Mouse (Mus musculus) lung, embryonic 15.5 days (tissue): ENCODE data around the gene Wwc1. TPM values are rescaled to one million over a fixed set of nuclear protein-coding genes. Genes with fewer than 3 reads are reported as not detected.

ENCODE experiments used
- ATAC-seq: fragments of 200-750 bp; cut with Nextera tagmentation; 2 replicates; pipeline ENCODE4 v1.8.0; 2017; ENCODE audit warnings: moderate number of reproducible peaks, borderline replicate concordance; ENCODE audit not compliant: low FRiP score, low TSS enrichment; ENCODE audit errors: extremely low read depth
- H3K27ac ChIP-seq: fragments of 300-500 bp; sonication (generic); 2 replicates; pipeline ENCODE4 v1.5.1; 2015; ENCODE audit warnings: moderate library complexity, mild to moderate bottlenecking, inconsistent platforms
- H3K27me3 ChIP-seq: fragments of 300-500 bp; sonication (generic); 2 replicates; pipeline ENCODE4 v1.6.1; 2015; ENCODE audit warnings: inconsistent platforms
- H3K36me3 ChIP-seq: fragments of 300-500 bp; sonication (generic); 2 replicates; pipeline ENCODE4 v1.6.1; 2015; ENCODE audit warnings: inconsistent platforms
- H3K4me1 ChIP-seq: fragments of 300-500 bp; sonication (generic); 2 replicates; pipeline ENCODE4 v1.6.1; 2015; ENCODE audit warnings: inconsistent platforms
- H3K4me2 ChIP-seq: fragments of 300-500 bp; sonication (generic); 2 replicates; pipeline ENCODE4 v1.6.1; 2015; ENCODE audit warnings: inconsistent platforms, mild to moderate bottlenecking, moderate library complexity
- H3K4me3 ChIP-seq: fragments of 300-500 bp; sonication (generic); 2 replicates; pipeline ENCODE4 v1.5.1; 2015; ENCODE audit warnings: mild to moderate bottlenecking, inconsistent platforms
- H3K9ac ChIP-seq: fragments of 300-500 bp; sonication (generic); 2 replicates; pipeline ENCODE4 v1.6.1; 2015; ENCODE audit warnings: inconsistent platforms
- H3K9me3 ChIP-seq: fragments of 300-500 bp; sonication (generic); 2 replicates; pipeline ENCODE4 v1.6.1; 2016; ENCODE audit warnings: inconsistent platforms
- WGBS: fragments of 180-500 bp; shearing (Covaris S2); methylation state at CpG from one replicate; pipeline ENCODE4 v1.1.7; 2015; 5-methylcytosine and 5-hydroxymethylcytosine counted together
- polyA plus RNA-seq: library from polyadenylated mRNA; unstranded; fragments of >200 nt; fragmentation: Nextera tagmentation; extraction: Ambion mirVana; gene quantifications from 2 replicates; pipeline ENCODE4 v1.2.1, GENCODE M21; 2015

Wwc1 gene
- 16.2 and 16.7 TPM in 2 replicates for polyA plus RNA-seq

DNA sequence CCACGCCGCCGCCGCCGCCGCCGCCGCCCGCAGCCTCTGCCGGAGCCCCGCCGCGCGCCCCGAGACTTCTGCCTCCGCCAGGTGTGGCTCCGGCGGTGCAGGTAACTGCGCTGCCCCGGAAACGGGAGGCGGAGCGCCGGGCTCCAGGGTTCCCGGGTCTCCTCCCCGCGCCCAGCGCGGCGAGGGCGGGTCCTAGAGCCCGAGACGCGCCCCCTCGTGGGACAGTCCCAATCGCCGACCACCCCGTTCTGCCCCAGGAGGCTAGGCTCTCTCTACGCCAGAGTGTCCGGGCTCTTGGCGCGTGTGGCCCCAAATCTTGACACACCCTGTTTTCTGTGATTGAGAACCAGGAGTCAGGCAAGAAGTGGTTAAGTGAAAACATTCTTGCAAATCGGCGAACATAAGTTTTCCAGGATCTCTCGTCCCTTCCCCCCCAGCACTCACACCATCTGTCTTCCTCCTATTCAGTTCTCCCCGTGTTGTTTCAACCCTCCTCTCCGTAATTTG, at the start of gene Wwc1:
Gene Wwc1, minus strand, starts transcription at position 117 of the 507 bp plus-strand sequence.
- Histone ChIP-seq H3K4me1 (peaks cover 7% of the 10 kb centered on the region), H3K27me3 (peaks cover 49% of the 10 kb centered on the region), H3K9ac (peak within 1 kb of the TSS; percentile 75), H3K4me2 (peak within 1 kb of the TSS; percentile 89), H3K27ac (peak within 1 kb of the TSS; percentile 77), H3K36me3 (no peaks in the 10 kb centered on the region), H3K4me3 (peak within 1 kb of the TSS; percentile 66), H3K9me3 (no peaks in the 10 kb centered on the region)
- WGBS = under 1% methylated on average over 47 of the region's 47 CpGs
- ATAC-seq = peak; percentile 79

DNA sequence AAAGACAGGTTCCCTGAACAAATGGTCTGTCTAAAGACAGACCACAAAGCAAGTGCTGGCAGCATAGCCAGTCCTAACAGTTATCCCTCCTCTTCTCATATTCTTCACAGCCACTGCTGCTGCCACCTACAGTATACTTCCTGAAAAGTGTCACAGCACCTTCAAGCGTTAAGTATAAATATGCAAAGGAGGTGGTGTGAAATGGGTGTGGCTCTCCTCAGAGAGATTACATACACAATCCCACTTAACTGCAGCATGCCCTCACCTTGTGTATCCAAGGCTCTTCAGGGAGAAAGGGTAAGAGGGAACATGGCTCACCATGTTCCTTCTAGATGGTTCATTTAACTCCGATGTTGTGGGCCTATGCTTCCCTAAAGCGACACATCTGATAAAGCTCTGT, 39.7 kb upstream of the Wwc1 start:
- no peak for ATAC-seq
- no peak overlapping the region for H3K4me2 ChIP-seq
- H3K4me1 ChIP-seq = no peaks in the 10 kb centered on the region
- no peak overlapping the region for H3K4me3 ChIP-seq
- H3K9me3 ChIP-seq = no peaks in the 10 kb centered on the region
- H3K9ac ChIP-seq = no peak overlapping the region
- H3K27ac ChIP-seq = no peak overlapping the region
- H3K36me3 ChIP-seq = no peaks in the 10 kb centered on the region
- no peaks in the 10 kb centered on the region for H3K27me3 ChIP-seq
- 51% methylated on average over 3 of the region's 3 CpGs for WGBS

DNA sequence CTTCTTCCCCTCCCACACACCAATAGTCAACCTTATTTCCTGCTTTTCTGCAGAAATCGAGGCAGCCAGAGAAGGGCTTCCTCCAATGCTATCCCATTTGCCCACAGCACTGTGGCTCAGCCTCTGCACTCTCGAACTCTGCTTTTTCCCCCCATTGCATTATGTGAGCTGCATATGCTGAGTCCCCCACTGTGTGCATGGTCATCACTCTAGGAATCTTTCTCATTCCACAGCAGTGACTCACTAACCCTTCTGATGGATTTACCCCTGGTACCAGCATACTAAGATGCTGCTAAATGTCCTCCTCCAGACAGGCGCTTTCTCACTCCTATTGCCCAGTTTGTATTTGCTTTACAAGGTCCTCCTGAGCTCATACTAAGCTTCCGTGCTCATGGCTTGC, 32.9 kb upstream of the Wwc1 start:
- Histone ChIP-seq H3K4me1 (no peaks in the 10 kb centered on the region), H3K9ac (no peak overlapping the region), H3K36me3 (no peaks in the 10 kb centered on the region), H3K27ac (no peak overlapping the region), H3K4me3 (no peak overlapping the region), H3K9me3 (no peaks in the 10 kb centered on the region), H3K27me3 (no peaks in the 10 kb centered on the region), H3K4me2 (no peak overlapping the region)
- ATAC-seq = no peak
- 52% methylated on average over 4 of the region's 4 CpGs for WGBS

DNA sequence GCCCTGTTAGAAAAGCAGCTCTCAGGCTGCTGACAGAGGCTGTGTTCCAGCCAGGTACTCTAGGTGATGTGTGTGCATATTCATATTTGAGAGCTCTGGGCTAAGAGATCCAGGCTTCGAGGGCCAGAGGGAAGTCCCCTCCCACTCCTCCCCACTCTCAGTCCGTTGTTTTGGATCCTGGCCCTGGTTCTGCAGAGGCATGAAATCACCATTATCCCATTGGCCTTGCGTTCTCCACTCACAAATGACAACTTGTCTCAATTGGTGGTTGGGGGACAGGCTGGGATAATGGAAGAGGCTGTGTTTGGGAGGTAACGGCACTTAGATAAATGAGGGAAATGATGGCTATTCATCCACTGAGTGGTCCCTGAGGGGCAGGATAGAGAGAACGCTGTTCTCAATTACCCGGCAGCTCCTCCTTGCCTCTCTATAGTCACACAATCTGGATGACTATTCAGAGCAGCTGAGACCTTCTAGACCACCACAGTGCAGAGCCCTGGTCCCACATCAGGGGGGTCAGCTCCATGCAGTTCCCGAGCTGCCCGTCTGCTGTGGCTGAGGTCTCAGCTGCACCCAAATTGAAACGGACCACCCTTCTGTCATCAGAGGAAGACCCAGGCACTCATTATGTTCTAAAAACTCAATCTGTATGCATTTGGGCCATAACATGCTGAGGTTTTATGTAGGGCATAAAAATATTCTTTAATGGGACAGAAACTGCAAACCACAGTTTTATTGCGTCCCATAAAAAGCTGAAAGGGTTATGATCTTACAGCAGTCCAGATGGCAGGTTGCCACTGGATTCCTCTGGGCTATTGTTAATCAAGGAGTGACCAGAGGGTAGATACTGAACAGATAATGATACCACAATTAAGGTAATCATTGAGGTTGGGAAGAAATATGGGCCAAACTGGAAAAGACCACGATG, 29.2 kb upstream of the Wwc1 start:
- Histone ChIP-seq H3K27me3 (no peaks in the 10 kb centered on the region), H3K4me3 (no peak overlapping the region), H3K4me2 (no peak overlapping the region), H3K9ac (no peak overlapping the region), H3K9me3 (no peaks in the 10 kb centered on the region), H3K27ac (no peak overlapping the region), H3K36me3 (no peaks in the 10 kb centered on the region), H3K4me1 (no peaks in the 10 kb centered on the region)
- no peak for ATAC-seq
- WGBS = 78% methylated on average over 11 of the region's 11 CpGs

DNA sequence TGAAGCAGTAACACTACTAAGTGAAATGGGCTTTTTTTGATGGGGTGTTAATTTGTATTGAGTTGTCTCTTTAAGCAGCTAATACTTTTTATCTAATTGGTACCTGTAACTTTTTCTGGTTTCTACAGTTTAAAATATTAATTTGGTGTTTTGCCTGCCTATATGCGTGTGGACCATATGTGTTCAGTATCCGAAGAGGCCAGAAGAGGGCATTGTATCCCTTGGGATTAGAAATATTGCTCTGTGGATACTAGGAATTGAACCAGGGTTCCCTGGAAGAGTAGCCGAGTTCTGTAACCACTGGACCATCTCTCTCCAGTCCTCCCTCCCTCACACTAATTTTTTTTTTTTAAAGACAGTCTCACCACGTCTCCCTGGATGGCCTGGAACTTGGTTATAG, 22.6 kb upstream of the Wwc1 start:
- Histone ChIP-seq H3K36me3 (no peaks in the 10 kb centered on the region), H3K4me2 (no peak overlapping the region), H3K9ac (no peak overlapping the region), H3K27me3 (peaks cover 15% of the 10 kb centered on the region; the same call in 1 of the 2 replicates), H3K4me1 (peaks cover 11% of the 10 kb centered on the region; the same call in 1 of the 2 replicates), H3K27ac (no peak overlapping the region), H3K4me3 (no peak overlapping the region), H3K9me3 (no peaks in the 10 kb centered on the region)
- WGBS = 44% methylated on average over 4 of the region's 4 CpGs
- no peak for ATAC-seq

DNA sequence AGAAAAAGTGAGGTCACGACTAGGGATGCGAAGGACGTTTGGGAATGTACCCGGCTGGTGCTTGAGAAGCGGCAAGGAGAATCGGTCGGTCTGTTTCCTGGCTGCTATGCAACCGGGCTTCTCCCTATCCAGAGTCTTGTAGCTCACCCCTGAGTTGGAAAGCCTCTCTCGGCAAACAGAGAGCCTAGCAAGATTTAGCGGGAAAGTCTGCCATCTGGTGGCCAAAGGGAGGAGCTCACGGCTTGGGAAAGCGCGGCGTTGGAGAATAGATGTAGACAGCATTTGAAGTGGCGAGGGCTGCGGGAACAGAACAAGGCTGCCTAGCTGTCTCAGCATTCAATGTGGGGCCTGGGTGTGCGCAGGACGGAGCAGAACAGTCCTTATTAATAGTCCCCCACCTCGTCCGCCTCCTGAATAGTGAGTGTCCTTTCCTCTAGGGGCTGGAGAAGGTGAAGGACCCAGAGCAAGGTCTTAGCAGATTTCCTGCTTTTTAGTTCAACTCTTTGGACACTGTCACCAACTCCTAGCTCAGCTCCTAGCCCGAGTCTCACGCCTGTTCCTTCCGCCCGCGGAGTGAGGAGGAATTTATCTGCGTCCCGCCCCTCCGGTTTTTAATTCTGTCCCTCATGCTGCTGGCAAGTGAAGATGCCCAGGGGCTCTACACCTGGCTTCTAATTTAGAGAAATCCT, 21.1 kb upstream of the Wwc1 start:
- ATAC-seq = peak; percentile 90
- Histone ChIP-seq H3K9me3 (no peaks in the 10 kb centered on the region), H3K27me3 (peaks cover 15% of the 10 kb centered on the region; the same call in 1 of the 2 replicates), H3K4me3 (peak overlapping the region; percentile 25; the same call in 1 of the 2 replicates), H3K9ac (no peak overlapping the region), H3K27ac (peak overlapping the region; percentile 54; the same call in 1 of the 2 replicates), H3K4me2 (peak overlapping the region; percentile 52), H3K4me1 (peaks cover 11% of the 10 kb centered on the region; the same call in 1 of the 2 replicates), H3K36me3 (no peaks in the 10 kb centered on the region)
- 6% methylated on average over 28 of the region's 28 CpGs for WGBS

DNA sequence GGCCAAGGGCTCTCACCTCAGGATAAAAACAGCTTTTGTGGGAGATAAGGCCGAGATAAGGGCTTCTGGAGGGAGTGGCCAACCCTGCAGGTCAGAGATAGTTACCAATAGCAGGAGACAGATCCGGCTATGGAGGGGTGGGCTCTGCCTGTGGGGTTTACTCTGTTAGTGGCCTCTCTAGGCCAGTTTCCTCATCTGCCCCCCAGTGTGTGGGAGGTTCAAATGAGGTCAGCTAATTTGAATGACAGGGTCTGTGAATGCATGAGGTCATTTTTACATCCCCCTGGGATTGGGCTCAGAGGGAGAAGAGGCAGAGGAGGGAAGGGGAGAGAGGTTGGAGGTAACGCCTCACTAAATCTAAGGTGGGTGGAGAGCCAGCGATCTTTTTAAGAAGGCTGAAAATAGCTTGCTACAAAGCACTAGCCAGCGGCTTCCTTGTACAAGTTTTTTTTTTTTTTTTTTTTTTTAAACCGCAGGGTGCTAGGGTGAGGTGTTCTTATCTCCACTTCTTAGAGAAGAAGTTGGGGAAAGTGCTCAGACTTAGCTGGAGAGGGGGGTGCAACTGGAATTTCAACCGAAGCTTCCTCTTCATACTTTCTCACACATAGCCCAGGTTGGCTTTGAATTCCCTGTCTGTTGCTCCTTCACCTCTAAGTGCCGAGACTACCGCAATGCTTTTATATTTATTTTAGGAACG, 20.4 kb upstream of the Wwc1 start:
- H3K9ac ChIP-seq = no peak overlapping the region
- ATAC-seq = peak; percentile 53; the same call in 1 of the 2 replicates

DNA sequence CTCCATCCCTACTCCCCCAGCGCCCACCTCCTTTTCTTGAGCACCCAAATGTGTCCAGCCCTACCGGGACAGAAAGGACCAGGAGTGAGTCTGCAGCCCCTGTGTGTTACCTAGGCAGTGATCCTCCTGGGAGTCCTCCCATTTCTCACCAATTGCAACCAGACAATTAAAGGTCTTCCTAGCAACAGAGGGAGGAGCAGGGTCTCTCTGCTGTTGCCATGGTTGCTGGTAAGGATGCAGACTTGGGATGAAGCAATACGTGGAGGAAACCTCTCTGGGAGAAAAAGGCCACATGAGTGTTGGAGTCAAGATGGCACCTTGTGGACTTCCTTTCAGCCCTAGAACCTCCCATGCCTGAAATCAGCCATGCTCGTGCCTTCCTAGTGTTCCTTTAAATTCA, 19.7 kb upstream of the Wwc1 start:
- no peak for ATAC-seq
- Histone ChIP-seq H3K9me3 (no peaks in the 10 kb centered on the region), H3K9ac (no peak overlapping the region), H3K4me2 (no peak overlapping the region), H3K4me1 (peaks cover 11% of the 10 kb centered on the region; the same call in 1 of the 2 replicates), H3K27me3 (peaks cover 15% of the 10 kb centered on the region; the same call in 1 of the 2 replicates), H3K36me3 (no peaks in the 10 kb centered on the region), H3K27ac (no peak overlapping the region), H3K4me3 (no peak overlapping the region)
- 24% methylated on average over 4 of the region's 4 CpGs for WGBS

More for the DNA sequence above, 20.4 kb upstream of the Wwc1 start:
- Histone ChIP-seq H3K4me2 (peak overlapping the region; percentile 52), H3K9me3 (no peaks in the 10 kb centered on the region), H3K27ac (peak overlapping the region; percentile 54; the same call in 1 of the 2 replicates), H3K4me1 (peaks cover 11% of the 10 kb centered on the region; the same call in 1 of the 2 replicates), H3K4me3 (peak overlapping the region; percentile 25; the same call in 1 of the 2 replicates), H3K36me3 (no peaks in the 10 kb centered on the region), H3K27me3 (peaks cover 15% of the 10 kb centered on the region; the same call in 1 of the 2 replicates)
- WGBS = 6% methylated on average over 10 of the region's 10 CpGs

DNA sequence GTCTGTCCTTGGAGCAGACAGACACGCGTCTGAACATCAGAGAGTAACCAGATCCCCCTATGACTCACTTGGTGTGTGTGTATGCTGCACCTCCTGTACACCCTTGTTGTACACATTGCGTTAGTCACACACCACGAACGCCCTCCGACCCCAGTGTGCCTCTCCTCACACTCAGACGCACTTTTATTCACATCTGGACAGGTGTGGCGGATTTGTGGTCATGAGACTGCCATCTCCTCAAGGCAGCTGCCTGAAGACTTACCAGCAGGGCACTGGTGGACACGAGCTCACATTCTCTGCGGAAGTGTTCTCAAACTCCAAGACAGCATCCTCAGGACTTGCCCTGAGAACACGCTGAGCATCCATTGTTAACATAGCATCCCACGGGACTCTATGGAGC, 17.7 kb upstream of the Wwc1 start:
- no peak for ATAC-seq
- no peaks in the 10 kb centered on the region for H3K9me3 ChIP-seq
- no peak overlapping the region for H3K9ac ChIP-seq
- no peak overlapping the region for H3K27ac ChIP-seq
- H3K27me3 ChIP-seq = peaks cover 11% of the 10 kb centered on the region; the same call in 1 of the 2 replicates
- WGBS = 62% methylated on average over 12 of the region's 12 CpGs
- H3K36me3 ChIP-seq = no peaks in the 10 kb centered on the region
- no peak overlapping the region for H3K4me3 ChIP-seq
- H3K4me1 ChIP-seq = peaks cover 11% of the 10 kb centered on the region; the same call in 1 of the 2 replicates
- no peak overlapping the region for H3K4me2 ChIP-seq

DNA sequence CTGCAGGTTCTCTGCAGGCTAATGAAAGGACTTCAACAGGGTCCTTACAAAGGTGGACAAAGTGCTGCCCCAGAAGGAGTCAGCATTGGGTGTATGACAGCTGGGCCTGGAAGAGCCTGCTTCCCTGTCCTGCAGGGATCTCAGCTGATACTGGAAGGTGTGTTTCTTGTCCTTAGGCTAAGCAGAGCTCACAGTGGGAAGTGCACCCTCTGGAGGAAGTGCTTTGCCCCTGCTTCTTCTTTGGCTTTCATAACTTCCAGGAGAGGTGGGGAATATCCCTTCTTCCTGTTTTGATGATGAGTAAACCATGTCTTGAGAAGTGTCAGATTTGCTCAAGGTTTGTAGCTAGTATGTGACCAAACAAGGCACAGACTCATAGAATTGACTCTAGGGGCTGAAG, 15.0 kb upstream of the Wwc1 start:
- no peaks in the 10 kb centered on the region for H3K36me3 ChIP-seq
- no peak overlapping the region for H3K9ac ChIP-seq
- H3K4me1 ChIP-seq = peaks cover 1% of the 10 kb centered on the region; the same call in 1 of the 2 replicates
- no peak for ATAC-seq
- no peaks in the 10 kb centered on the region for H3K9me3 ChIP-seq
- no peak overlapping the region for H3K4me3 ChIP-seq
- no peak overlapping the region for H3K27ac ChIP-seq
- H3K27me3 ChIP-seq = no peaks in the 10 kb centered on the region
- no peak overlapping the region for H3K4me2 ChIP-seq

DNA sequence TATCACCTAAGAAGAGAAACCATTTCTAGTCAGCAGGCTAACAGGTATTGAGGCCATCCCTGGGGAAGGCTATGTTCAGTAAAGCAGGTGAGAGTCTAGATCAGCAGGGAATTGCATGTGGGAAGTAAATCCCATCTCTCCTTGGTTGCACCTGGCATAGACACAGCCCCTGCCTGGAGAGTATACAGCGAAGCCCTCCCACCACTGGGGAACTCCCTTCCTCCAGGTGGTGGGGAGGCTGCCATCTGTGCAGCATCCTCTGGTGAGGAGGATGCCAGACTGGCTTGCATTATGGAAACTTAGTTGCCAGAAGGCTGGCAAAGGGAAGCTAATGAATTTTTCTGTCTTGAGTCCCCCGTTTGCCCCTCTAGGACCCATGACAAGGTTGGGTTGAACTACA, 11.5 kb upstream of the Wwc1 start:
- no peak for ATAC-seq
- H3K4me2 ChIP-seq = no peak overlapping the region
- no peaks in the 10 kb centered on the region for H3K27me3 ChIP-seq
- H3K9me3 ChIP-seq = no peaks in the 10 kb centered on the region
- 77% methylated on average over 2 of the region's 2 CpGs for WGBS
- no peak overlapping the region for H3K9ac ChIP-seq
- no peaks in the 10 kb centered on the region for H3K36me3 ChIP-seq
- H3K27ac ChIP-seq = no peak overlapping the region
- no peaks in the 10 kb centered on the region for H3K4me1 ChIP-seq
- H3K4me3 ChIP-seq = no peak overlapping the region
